Mouse (Mus musculus) heart, embryonic 13.5 days (tissue): ENCODE data around the gene Dnali1. TPM values are rescaled to one million over a fixed set of nuclear protein-coding genes. Genes with fewer than 3 reads are reported as not detected.

Experiments
- ATAC-seq: fragments of 200-750 bp; cut with Nextera tagmentation; 2 replicates; pipeline ENCODE4 v1.8.0; 2017; ENCODE audit warnings: moderate TSS enrichment; ENCODE audit not compliant: insufficient number of reproducible peaks, low FRiP score, low TSS enrichment; ENCODE audit errors: extremely low read depth
- H3K27ac ChIP-seq: fragments of 300-500 bp; sonication (generic); replicated peaks from 2 replicates; pipeline ENCODE4 v1.5.1; 2015; ENCODE audit warnings: moderate library complexity, mild to moderate bottlenecking, inconsistent platforms
- H3K27me3 ChIP-seq: fragments of 300-500 bp; sonication (generic); replicated peaks from 2 replicates; pipeline ENCODE4 v1.6.1; 2015; ENCODE audit warnings: mild to moderate bottlenecking, inconsistent platforms
- H3K36me3 ChIP-seq: fragments of 300-500 bp; sonication (generic); 2 replicates; pipeline ENCODE4 v1.6.1; 2015; ENCODE audit warnings: mild to moderate bottlenecking, inconsistent platforms
- H3K4me1 ChIP-seq: fragments of 300-500 bp; sonication (generic); 2 replicates; pipeline ENCODE4 v1.6.1; 2015; ENCODE audit warnings: inconsistent platforms
- H3K4me2 ChIP-seq: fragments of 300-500 bp; sonication (generic); 2 replicates; pipeline ENCODE4 v1.6.1; 2015; ENCODE audit warnings: inconsistent platforms, mild to moderate bottlenecking, moderate library complexity
- H3K4me3 ChIP-seq: fragments of 300-500 bp; sonication (generic); 2 replicates; pipeline ENCODE4 v1.5.1; 2015; ENCODE audit warnings: moderate library complexity, mild to moderate bottlenecking, inconsistent platforms
- H3K9ac ChIP-seq: fragments of 300-500 bp; sonication (generic); 2 replicates; pipeline ENCODE4 v1.6.1; 2015; ENCODE audit warnings: inconsistent platforms, mild to moderate bottlenecking, moderate library complexity
- H3K9me3 ChIP-seq: fragments of 300-500 bp; sonication (generic); 2 replicates; pipeline ENCODE4 v1.6.1; 2016; ENCODE audit warnings: inconsistent platforms
- WGBS: fragments of 180-500 bp; shearing (Covaris S2); methylation state at CpG from one replicate; pipeline ENCODE4 v1.1.7; 2015; ENCODE audit warnings: mixed read lengths; 5-methylcytosine and 5-hydroxymethylcytosine counted together
- polyA plus RNA-seq: library from polyadenylated mRNA; unstranded; fragments of >200 nt; fragmentation: Nextera tagmentation; extraction: Ambion mirVana; gene quantifications from 2 replicates; pipeline ENCODE4 v1.2.1, GENCODE M21; 2015

Dnali1 gene
- polyA plus RNA-seq, 1 experiment from 2014 or later, result 0.11 TPM

DNA sequence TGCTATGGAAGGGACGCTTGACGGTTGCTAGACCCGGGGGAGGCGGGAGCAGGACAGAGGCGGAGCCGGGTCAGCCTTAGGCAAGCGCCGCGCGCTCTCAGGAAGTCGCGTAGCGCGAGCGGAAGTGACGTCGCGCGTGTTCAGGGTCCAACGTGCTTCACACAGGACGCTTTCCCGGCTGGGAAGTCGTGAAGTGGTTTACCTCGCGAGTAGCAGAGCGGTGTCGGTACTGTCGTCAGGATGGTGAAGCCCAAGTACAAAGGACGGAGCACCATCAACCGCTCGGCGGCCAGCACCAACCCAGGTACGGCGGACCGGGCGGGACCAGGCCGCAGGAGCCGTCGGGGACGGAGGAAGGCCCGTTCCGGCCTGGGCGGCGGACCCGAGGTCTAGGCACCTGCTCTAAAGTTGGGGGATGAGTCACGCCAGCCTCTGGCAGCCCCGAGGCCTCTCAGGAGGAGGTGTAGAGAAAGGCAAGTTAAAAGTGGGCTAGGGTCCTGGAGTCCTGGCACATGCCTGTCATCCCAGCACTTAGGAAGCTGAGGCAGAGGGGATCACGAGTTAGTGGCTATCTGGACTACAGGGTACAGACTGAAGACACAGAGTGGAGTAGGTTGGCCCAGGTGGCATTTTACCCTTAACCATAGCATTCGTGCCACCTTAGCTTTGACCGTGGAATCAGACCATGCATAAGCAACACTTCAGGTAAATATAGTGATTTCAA lies 35.5 kb downstream of the Dnali1 start:
- Histone ChIP-seq H3K4me1 (peaks cover 16% of the 10 kb centered on the region), H3K27ac (peak overlapping the region; percentile 61; the same call in 1 of the 2 replicates), H3K9me3 (no peaks in the 10 kb centered on the region), H3K4me3 (peak overlapping the region; percentile 93), H3K4me2 (peak overlapping the region; percentile 95), H3K27me3 (peaks cover 22% of the 10 kb centered on the region), H3K36me3 (peaks cover 20% of the 10 kb centered on the region), H3K9ac (peak overlapping the region; percentile 96)
- WGBS, result under 1% methylated on average over 50 of the region's 50 CpGs
- ATAC-seq, result peak; percentile 86

DNA sequence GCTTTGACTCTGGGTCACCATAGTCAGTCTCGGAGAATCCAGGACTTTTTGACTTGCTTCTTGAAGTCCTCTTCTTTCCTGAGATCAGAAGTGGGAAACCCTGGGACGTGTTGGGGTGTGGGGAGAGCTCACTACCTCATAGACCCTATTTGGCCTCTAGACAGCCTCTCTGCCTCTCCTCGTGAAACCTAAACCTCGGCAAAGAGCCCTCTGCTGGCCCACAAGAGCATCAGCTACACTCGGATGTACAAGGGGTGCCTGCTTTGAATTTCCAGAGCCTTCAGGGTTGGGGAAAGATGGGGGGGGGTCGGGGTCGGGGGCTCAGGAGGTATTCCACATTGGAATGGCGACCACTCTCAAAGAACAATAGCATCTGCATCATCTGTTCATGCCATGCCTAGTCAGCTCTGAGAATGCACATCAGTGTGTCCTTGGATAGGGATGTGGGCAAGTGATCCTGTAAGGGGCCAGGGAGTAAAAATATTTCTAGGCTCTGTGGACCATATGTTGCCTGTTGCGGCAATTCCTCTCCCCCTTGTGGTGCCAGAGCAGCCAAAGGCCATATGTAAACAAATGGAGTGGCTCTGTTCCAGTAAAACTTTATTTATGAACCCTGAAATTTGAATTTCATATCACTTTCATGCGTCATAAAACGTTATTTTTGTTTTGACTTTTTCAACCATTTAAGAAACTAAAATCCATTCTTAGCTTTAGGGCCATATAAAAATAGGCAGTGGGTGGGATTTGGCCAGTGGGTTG lies 44.5 kb downstream of the Dnali1 start:
- Histone ChIP-seq H3K4me3 (no peak overlapping the region), H3K9me3 (no peaks in the 10 kb centered on the region), H3K27ac (no peak overlapping the region), H3K4me2 (no peak overlapping the region), H3K4me1 (no peaks in the 10 kb centered on the region), H3K9ac (no peak overlapping the region), H3K36me3 (no peaks in the 10 kb centered on the region), H3K27me3 (peaks cover 50% of the 10 kb centered on the region)
- WGBS, result 30% methylated on average over 11 of the region's 11 CpGs
- no peak for ATAC-seq

DNA sequence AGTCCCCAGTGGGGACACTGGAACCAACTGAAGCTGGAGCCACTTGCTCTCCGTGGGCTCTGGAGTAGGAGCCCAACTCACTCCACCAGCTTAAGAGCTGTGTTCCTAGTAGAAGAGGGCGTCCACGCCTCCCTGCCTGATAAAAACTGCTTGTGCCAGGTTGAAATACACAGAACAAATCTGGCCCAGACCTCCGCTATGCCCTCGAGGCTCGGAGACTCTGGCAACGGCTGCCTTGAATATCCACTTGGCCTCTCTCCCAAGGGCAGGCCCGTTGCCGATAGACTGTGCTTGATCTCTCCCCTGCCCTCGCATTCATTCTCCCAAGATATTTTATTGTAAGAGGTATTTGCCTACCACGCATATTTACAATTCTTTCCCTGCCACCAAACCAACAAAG lies 48.1 kb downstream of the Dnali1 start:
- Histone ChIP-seq H3K4me3 (no peak overlapping the region), H3K27ac (no peak overlapping the region), H3K9ac (no peak overlapping the region), H3K27me3 (peaks cover 48% of the 10 kb centered on the region), H3K36me3 (no peaks in the 10 kb centered on the region), H3K4me1 (no peaks in the 10 kb centered on the region), H3K9me3 (no peaks in the 10 kb centered on the region), H3K4me2 (no peak overlapping the region)
- ATAC-seq, result no peak
- 67% methylated on average over 11 of the region's 11 CpGs for WGBS

DNA sequence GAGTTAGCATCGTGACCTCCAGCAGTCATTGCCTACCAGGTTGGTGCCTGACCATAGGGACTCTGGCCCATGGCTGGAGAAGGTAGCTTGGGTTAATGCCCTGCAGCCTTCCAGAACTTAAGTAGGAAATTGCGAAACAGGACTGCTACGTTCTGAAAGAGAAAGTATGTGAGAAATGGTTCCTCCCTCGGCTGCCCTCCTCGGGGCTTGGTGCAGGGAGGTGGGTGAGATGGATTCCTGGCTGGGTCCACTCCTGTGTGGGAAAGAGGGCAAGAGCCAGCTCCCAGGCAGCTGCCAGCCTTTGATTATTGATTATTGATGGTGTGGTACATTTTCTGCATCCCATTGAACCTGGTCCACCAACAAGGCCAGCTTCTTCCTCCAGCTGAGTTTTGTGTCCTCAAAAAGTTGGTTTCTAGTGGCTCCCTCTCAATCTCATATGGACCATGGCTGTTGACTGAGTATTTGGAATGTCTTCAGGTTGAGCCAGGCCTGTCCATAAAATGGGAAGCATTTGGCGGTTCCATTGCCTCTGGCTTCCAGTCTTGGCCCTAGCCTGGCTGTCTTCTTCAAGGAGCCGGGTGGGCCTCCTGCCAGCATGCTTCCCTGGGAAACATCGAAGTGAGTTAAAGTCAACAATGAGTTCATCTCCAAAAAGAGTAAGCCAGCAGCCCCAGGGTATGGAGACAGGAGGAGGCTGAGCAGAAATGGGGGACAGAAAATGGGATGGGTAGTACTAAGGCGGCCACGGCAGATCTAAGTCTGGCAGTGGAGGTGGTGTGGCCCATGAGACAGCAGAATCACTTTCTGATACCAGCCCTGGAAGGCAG lies 49.5 kb downstream of the Dnali1 start, which contains the start of gene Gnl2:
Gene Gnl2 (plus strand): TSS at position 780 of the 830 bp plus-strand sequence.
- H3K4me2 ChIP-seq, result no peak within 1 kb of the TSS
- no peak for ATAC-seq
- 61% methylated on average over 10 of the region's 10 CpGs for WGBS
- H3K36me3 ChIP-seq, result no peaks in the 10 kb centered on the region
- H3K27ac ChIP-seq, result no peak within 1 kb of the TSS
- H3K4me1 ChIP-seq, result no peaks in the 10 kb centered on the region
- no peak within 1 kb of the TSS for H3K9ac ChIP-seq
- H3K4me3 ChIP-seq, result no peak within 1 kb of the TSS
- H3K9me3 ChIP-seq, result no peaks in the 10 kb centered on the region
- peaks cover 44% of the 10 kb centered on the region for H3K27me3 ChIP-seq

DNA sequence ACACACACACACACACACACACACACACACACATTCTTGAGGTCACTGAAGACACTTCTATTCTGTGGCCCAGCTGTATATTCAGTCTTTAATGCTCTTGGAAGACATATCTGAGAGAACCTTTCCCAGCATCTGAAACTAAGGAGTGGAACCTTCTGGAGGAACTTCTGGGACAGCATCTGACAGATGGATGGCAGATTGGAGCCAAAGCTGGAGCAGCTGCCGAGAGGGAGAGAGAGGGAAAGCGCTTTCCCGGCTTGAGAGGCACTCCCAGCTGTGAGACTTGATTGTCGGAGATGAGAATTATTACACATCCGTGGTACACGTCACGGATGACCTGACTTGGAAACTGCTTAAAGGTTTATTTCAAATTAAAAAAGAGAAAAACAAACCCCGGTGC lies 56.8 kb downstream of the Dnali1 start:
- no peak overlapping the region for H3K9ac ChIP-seq
- H3K4me3 ChIP-seq, result no peak overlapping the region
- H3K4me2 ChIP-seq, result no peak overlapping the region
- H3K36me3 ChIP-seq, result no peaks in the 10 kb centered on the region
- no peaks in the 10 kb centered on the region for H3K4me1 ChIP-seq
- ATAC-seq, result no peak
- no peak overlapping the region for H3K27ac ChIP-seq
- WGBS, result 58% methylated on average over 8 of the region's 8 CpGs
- peaks cover 82% of the 10 kb centered on the region for H3K27me3 ChIP-seq
- H3K9me3 ChIP-seq, result no peaks in the 10 kb centered on the region

DNA sequence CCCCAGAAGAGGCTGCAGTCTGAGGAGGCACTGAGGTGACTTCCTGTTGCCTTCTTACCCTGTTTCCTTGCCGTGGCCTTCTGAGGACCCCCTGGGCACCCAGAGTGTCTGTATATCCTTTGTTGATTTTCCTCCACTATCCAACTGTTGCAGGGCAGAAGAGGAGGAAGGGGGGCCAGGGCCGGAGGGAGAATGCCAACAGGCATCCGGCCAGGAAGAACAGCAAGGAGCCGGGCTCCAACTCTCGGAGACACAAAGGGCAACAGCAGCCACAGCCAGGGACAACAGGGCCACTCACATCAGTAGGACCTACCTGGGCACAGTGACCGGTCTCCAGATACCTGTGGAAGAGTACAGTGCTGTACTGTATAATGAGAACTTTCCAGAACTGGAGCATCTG lies 57.3 kb downstream of the Dnali1 start:
- no peaks in the 10 kb centered on the region for H3K36me3 ChIP-seq
- H3K27ac ChIP-seq, result no peak overlapping the region
- no peak overlapping the region for H3K4me2 ChIP-seq
- H3K9me3 ChIP-seq, result no peaks in the 10 kb centered on the region
- no peak overlapping the region for H3K9ac ChIP-seq
- H3K4me1 ChIP-seq, result no peaks in the 10 kb centered on the region
- WGBS, result 49% methylated on average over 6 of the region's 6 CpGs
- ATAC-seq, result no peak
- peaks cover 83% of the 10 kb centered on the region for H3K27me3 ChIP-seq
- no peak overlapping the region for H3K4me3 ChIP-seq

DNA sequence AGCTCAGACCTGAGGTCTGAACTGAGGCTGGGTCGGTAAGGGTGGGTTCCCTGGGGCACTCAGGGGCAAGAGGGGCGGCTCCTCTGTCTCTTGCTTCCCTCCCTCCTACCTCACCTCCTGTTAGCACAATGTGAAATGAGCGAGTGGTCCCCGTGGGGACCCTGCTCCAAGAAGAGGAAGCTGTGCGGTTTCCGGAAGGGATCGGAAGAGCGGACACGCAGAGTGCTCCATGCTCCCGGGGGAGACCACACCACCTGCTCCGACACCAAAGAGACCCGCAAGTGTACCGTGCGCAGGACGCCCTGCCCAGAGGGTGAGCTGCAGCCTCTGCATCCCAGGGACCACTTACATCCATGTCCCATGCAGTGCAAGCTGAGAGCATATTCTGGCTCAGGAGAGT lies 58.0 kb downstream of the Dnali1 start:
- Histone ChIP-seq H3K36me3 (no peaks in the 10 kb centered on the region), H3K4me2 (no peak overlapping the region), H3K4me1 (no peaks in the 10 kb centered on the region), H3K27me3 (peaks cover 80% of the 10 kb centered on the region), H3K27ac (no peak overlapping the region), H3K4me3 (no peak overlapping the region), H3K9me3 (no peaks in the 10 kb centered on the region), H3K9ac (no peak overlapping the region)
- WGBS, result 48% methylated on average over 15 of the region's 15 CpGs
- ATAC-seq, result no peak

Other genes with a start within 250 kb of the Dnali1 start
- gene Yrdc, start 215.0 kb downstream of the Dnali1 start, polyA plus RNA-seq, result 21.1 and 25.1 TPM in 2 replicates
- gene 1110065P20Rik, start 214.5 kb downstream of the Dnali1 start, polyA plus RNA-seq, result 45.8 and 46.6 TPM in 2 replicates
- gene Maneal, start 203.5 kb downstream of the Dnali1 start, polyA plus RNA-seq, result 0.15 TPM in 1 of 2 replicates, not detected in the other
- gene Epha10, start 184.8 kb downstream of the Dnali1 start, polyA plus RNA-seq, result 0.05 TPM in 1 of 2 replicates, not detected in the other
- gene 9930104L06Rik, start 128.7 kb downstream of the Dnali1 start, polyA plus RNA-seq, result 10.0 and 10.5 TPM in 2 replicates
- 111 and 113 TPM in 2 replicates for gene Cdca8, start 126.4 kb downstream of the Dnali1 start, polyA plus RNA-seq
- gene Rspo1, start 79.3 kb downstream of the Dnali1 start, polyA plus RNA-seq, result 7.3 and 9.1 TPM in 2 replicates
- 54.8 and 56.4 TPM in 2 replicates for gene Gnl2, start 49.1 kb downstream of the Dnali1 start, polyA plus RNA-seq
- gene Snip1, start 969 bp upstream of the Dnali1 start, polyA plus RNA-seq, result 14.0 and 18.8 TPM in 2 replicates
- gene Meaf6, start 19.4 kb upstream of the Dnali1 start, polyA plus RNA-seq, result 42.6 and 43.3 TPM in 2 replicates
- 0.59 and 0.62 TPM in 2 replicates for gene Zc3h12a, start 62.1 kb upstream of the Dnali1 start, polyA plus RNA-seq